Mouse (Mus musculus) fibroblast of lung, adult 2 months (primary cell): ENCODE measurements around the gene Igsf9.

Source experiments
- DNase-seq: peaks from one replicate; pipeline ENCODE4 v3.0.0-alpha.2; 2011; ENCODE audit warnings: low read depth

Gene Igsf9

DNA sequence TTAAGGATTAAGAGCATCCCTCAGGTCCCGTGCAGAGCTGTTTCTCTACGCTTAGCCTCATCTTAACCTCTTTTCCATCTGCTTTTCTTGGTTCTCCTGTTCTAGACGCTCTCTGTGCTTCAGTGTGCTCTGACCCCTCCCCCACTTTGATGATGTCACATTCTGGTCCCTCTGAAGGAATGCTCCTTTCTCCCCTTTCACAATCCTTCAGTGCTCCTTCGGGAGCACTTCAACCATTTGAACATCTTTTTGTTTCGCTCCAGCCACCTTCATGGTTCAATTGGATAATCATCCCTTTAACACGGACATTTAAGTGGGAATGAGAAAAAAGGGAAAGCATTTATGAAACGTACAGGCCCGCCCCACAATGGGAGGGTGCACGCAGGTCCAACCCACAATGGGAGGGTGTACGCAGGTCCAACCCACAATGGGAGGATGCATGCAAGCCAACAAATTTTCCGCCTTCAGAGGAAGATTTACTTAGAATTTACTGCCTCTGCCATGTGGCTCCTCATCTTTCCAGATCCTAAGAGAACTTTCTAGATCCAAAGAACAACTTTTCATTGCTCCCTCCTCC lies 13.2 kb upstream of the Igsf9 start:
- DNase-seq: no peak

DNA sequence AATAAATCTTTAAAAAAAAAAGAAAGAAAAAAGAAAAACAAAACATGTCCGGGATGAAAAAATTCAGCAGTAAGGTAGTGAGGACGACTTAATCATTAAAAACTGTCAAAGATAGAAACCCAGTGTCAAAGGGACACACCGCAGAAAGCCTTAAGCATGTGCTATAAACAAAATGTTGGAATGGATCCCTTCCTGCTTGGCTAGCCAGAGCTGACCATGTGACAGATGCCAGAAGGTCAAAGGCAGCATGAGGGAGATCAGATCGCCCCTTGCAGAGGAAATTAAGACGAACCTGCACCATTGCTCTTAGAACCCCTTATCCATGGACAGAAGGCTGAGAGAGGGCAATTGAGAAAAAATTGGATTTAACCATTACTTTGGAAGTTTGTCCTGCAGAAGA lies 12.2 kb upstream of the Igsf9 start:
- no peak for DNase-seq

DNA sequence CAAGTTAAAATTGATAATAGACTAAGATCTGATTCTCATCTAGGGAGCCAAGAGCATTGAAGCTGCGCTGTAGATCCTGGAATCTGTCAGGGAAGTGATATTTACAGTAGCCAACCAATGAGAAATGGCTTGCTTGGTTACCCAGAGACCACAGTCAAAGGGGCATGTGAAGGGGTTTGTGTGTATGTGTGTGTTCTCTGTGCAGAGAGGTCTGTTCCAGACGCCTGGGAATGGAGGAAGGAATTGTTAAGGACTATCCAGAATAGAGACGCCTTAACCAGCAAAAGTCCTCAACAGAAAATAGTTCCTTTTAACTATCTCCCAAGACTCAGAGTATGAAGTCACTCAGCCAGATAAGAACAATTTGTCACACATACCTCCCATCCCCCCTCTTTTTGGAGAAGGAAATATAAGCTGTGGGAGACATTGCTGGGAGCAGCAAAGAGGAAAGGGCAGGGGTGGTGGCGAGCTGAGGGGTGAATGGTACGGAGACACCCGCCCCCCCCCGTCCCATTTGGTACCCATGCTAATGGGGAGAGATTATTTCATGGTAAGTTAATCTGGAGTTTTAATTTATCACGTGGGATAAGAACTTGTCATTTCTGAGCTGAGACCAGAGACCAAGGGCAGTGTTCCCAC lies 11.7 kb upstream of the Igsf9 start:
- DNase-seq: no peak

DNA sequence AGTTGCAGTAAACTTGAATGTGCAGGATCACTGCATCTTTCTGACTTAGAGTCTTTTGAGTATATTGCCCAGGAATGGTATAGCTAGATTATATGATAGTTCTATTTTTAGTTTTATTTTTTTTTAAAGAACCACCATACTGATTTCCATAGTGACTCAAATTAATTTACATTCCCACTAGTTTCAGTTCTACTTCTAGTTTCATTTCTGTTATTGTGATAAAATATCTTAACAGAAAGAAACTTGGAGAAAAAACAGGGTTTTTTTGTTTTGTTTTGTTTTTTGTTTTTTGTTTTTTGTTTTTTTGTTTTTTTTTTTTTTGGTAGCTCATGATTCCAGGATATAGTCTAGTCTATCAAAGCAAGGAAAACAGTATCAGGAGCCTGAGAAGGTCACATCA lies 8.7 kb upstream of the Igsf9 start:
- no peak for DNase-seq

DNA sequence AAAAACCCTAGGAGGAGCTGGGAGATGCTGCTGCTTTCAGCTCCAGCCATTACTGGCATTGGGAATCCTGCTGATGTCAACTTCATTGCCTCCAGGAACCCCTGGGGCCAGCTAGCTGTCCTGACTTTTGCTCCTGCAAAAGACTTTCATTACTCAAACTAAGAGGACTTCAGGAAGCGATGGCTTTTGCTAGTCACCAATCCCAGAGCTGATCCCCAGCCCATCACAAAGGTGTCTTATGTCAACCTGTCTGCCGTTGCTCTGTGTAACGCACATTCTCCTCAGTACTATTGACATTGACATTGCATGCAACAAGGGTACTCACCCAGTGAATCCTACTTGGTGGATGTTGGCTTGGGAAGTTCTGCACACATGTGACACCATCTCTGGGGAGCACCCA lies 7.4 kb upstream of the Igsf9 start:
- no peak for DNase-seq

DNA sequence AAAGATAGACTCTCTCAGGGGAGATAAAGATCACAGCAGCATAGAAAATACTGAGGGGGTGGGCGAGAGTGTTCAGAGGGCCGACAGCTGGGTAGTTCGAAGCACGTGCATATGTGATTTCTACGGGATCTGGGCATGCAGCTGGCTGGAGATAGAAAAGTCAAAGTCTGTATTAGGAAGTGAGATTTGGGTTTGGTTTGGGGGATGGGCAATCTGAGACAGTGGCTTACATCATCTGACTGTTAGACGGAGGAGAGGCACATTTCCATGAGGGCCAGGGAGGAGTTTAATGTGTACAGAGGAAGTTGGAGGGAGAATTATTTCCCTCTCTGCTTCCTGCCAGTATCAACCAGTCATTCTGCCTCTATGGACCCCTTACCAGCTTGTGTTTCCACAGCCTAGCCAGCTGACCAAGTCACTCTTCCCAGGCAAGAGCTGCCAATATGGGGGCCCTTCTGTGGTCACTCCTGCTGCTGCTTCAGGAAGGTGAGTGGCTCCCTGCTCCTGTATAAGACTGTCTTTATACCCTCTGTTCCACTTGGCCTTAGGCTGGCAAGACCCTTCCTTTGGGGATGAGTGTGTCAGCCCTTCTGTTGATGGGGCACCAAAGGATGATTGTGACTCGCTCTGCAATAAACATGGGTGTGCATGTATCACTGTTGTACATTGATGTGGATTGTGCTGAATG lies 6.4 kb upstream of the Igsf9 start, which contains the start of gene Slamf9:
Gene Slamf9 (plus strand): TSS at position 305 of the 688 bp plus-strand sequence.
- DNase-seq: no peak

DNA sequence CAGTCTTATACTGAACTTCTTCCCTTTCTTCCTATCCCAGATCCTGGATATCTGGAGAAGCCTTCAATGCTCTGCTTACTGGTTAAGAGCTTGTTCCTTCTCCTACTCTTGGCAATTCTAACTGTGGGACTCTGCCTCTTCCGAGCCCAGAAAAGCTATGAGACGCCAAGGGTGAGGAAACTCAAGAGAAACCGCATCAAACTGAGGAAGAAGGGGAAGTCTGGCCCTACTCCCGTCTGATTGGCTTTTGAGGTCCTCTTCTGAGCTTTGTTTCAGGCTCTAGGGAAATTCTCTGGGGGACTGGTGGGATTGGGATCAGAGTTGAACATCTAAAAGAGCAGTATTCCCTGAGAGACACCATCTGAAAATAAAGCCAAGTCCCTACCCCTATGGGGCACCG lies 3.6 kb upstream of the Igsf9 start:
- DNase-seq: no peak

DNA sequence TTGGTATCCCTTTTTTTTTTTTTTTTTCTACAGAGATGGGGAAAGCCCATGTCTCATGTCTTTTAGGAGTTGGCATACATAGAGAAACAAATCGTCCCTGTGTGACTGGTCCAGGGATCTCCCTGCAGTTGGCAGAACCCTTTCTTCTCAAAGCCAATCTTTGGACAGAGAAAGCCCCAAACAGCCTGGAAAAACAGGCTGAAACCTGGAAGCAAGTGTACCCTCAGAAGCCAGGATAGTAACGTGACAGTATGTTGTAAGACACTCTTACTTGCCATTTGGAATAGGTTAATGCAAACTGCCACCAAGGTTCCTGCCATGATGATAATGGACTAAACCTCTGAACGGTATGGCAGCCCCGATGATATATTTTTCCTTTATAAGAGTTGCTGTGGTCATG lies 1.2 kb upstream of the Igsf9 start:
- DNase-seq: no peak

DNA sequence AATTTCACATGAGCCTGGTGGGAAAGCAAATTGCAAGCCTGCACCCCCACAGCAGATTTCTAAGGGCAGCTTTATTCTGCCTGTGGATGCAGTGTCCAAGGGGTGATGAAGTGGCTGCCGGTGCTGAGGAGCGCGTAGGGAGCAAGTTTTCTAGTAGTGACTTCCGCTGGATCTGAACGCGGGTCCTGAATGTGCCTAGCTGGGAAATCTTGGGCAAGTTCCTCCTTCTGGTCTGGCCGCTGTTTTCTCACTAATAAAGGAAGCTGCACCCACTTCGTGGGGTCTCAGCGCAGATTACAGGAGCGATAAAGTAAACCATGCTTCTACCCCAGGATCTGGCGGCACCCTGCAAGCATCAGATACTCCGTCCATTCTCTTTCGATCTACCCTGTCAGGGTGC lies 477 bp upstream of the Igsf9 start:
- no peak for DNase-seq

DNA sequence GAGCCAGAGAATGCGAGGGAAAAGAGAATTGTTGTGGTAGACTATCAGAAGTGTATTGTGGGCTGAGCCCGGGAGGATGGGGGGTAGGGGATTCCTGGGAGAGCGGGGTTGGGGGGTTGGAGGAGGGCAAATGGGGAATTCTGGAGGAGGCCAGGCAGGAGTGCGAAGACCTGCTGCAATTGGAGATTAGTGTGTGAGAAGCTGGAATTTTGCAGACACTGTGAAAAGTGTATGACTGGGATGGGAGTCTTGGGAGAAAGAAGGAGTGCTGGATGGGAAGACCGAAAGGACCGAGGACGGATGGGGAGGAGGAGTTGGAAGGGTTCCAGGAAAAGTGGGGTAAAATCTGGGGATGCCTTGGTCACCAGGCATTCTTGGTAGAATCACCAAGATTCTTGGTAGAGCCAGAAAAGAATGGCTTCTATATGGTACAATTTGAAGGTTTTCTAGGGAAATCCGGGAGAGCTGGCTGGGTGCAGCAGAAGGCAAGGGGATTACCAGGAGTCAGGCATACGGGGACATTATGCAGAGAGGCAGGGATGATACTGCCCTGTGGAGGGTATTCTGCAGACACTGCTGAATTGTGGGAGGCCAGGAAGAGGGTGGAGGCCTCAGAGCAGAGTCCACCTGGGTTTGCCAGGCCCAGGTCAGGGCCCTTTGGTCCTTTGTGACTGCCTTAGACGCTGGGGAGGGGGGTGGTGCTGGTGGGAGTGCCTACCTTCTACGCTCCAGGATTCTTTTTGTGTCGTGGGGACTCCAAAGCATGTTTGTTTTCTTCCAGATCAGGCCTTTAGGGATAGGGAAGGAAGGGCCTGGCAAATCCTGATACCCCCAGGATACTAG lies 1.2 kb downstream of the Igsf9 start:
- no peak for DNase-seq

DNA sequence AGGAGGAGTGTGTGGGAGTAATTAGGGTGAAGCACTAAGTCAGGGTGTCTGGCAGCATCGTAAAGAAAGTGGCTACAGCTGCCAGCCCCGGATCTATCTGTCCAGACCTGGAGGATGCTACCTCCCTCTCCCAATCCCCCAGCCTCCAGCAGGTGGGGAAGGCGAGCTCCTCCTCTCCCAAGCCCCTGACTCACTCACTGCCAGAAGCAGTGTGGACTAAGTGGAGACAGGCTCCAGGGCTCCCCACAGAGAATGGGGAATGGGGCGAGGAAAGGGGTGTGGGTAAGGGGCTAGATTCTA lies 1.7 kb downstream of the Igsf9 start:
- no peak for DNase-seq

DNA sequence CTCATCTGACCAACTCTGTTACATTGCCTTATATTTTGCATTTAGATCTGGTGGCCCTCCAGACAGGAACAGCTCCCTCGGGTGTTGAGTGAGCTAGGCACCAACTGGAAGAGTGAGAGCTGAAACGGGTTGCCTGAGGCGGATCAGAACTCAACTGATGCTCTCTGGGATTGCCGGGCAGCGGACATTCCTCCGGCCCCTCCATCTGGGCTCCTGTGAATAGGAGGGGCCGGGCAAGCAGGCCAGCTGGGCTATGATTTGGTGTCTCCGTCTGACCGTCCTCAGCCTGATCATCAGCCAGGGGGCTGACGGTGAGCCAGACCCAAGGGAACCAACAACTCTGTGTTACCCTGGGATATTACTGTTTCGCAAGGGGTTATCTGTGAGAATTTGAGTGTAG lies 2.6 kb downstream of the Igsf9 start:
- no peak for DNase-seq

DNA sequence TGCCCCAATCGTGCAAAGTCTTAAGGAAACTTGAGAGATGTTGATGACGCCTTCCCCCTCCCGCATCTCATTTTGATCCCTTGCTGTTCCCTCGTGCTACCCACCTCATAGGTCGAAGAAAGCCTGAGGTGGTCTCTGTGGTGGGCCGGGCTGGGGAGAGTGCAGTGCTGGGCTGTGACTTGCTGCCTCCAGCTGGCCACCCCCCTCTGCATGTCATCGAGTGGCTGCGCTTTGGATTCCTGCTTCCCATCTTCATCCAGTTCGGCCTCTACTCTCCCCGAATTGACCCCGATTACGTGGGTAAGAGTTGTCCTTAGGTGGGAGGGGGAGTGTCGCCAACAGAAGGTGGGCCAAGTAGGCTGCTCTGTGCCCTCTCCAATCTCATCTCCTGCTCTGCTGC lies 3.1 kb downstream of the Igsf9 start:
- DNase-seq: no peak

DNA sequence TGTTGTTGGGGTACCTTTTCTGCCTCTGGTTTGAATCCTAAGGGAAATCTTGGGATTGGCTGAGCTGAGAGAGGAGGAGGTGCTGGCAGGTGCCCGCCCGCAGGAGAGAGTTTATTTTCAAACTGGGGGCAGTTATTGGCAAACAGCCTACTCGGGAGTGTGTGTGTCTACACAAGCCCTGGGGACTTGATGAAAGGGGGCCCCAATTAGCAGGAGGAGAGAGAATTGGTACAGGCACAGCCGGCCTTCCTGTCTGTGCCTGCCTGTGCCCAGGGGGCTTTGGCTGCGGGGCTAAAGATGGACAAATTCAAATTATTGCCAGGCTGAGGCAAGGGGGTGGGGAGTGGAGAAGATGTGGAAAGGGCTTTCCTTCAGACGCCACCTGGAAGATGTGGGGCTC lies 4.2 kb downstream of the Igsf9 start:
- DNase-seq: no peak

DNA sequence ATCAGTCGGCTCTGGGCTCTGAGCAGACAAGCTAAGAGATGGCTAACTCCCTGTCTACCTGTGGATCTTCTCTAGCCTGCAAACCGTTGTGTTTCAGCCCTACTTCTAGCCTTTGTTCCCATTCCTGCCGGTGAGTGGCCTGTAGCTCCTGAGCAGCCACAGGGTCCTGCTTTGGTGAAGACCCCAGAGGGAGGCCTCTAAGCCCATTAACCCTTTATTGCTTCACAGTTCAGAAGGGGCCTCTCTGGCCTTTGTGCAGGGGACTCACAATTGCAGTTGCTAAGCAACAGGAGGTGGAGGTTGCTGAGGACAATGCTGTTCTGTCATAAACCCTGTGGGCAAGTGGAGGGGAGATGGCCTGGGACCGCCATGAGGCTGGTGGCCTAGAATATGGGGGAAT lies 4.6 kb downstream of the Igsf9 start:
- DNase-seq: no peak

DNA sequence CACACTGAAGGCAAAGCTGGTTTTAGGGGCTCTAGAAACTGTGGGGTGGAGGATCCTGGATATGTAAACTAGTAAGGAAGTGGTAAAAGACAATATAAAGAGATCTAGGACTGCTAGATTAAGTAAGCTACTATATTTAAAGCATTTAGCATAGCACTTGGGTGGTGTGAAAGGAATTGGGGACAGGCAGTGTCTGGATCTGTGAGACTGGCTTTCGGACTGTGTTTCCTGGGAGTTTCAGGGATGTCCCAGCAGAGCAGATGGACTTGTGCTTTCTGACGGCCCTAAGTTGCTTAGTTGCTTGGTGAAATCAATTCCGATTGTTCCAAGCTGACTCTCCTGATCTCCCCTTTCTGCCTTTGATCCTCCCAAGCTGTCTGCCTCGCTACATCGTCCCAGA lies 5.1 kb downstream of the Igsf9 start:
- no peak for DNase-seq

DNA sequence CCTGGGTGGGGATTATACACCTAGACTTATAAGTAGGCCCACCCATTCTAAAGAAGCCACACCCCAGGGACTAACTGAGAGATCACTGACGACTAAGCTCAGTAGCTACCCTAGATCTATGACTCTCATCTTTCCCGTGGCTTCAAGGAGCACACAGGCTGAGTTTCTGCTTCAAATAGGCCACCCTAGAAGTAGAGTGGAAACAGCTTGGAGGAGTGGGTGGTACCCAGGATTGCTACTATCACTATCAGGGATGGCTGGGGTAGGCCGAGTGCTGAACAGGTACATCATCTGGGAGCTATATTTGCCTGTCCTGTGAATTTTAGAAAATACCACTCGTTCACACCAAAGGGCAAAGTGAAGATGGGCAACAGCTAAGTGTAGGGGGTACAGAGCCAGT lies 6.3 kb downstream of the Igsf9 start:
- DNase-seq: no peak

DNA sequence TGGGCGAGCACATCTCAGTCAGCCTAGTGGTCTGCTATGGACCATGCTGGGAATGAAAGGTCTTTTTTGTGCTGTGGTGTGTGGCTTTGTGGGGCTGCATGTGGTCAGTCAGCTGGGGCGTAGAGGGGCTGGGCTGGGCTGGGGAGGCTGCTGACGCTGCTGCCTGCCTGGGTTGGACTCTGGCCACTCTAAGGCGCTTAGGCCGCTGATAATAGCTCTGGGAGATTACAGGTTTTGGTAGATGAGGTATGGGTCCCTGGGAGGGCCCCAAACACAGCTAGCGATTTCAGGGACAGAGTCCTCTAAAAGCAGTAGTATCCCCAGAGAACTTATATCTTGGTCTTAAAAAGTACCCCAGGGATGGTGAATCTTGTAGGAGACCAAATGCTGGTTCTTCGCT lies 7.2 kb downstream of the Igsf9 start:
- no peak for DNase-seq

DNA sequence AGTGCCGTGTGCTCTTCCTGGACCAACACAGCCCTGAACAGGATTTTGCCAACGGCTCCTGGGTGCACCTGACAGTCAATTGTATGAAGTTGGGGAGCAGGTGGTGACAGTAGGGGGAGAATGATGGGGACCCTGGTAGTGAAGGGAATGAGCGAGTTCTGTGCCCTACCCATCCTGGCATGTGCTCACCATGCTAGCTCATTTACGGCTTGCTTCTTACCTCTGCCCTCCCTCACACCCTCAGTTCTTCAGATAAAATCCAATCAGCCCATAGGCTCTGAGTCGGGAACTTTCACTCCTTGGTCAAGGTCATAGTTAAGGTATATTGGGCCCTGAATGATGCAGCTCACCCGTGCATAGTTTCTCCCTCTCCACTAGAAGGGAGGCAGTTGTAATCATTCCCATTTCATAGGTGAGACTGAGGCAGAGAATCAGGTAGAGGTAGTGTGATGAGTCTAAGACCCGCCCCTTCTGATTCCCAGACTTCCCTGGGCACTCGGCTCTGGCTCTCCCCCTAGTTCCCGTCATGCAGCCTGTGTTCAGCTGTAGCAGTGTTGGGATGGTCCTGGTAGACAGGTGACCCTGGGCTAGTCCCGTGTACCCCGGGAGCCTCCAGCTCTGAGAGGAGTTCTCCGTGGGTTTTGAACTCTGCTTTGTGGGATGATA lies 8.1 kb downstream of the Igsf9 start:
- no peak for DNase-seq

DNA sequence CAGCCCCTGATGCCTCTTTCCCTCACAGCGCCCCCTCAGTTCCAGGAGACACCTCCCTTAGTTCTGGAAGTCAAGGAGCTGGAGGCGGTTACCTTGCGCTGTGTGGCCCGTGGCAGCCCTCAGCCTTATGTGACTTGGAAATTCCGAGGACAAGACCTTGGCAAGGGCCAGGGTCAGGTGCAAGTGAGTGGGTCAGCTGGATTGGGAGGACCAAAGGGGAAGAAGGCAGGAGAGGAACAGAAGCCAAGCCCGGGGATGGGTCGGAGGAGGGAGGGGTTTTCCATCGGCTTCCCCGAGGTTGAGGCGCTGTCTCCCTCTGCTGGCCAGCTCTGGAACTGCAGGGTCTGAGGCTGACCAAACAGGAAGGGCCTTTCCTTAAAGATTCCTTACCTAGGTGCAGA lies 8.7 kb downstream of the Igsf9 start:
- no peak for DNase-seq

DNA sequence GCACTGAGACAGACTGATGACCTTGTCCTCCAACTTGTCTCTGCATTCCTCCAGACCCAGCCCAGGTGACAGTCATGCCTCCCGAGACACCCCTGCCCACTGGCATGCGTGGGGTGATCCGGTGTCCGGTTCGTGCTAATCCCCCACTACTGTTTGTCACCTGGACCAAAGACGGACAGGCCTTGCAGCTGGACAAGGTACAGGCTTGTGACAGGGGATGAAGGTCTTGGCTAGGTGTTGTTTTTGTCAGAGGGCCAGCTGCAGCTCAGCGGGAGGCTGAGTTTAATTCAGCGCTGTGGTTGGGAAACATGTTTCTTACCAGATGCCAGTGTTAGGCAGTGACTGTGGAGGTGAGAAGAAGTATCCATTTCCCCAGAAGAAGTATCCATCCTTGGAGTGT lies 10.5 kb downstream of the Igsf9 start:
- DNase-seq: no peak

DNA sequence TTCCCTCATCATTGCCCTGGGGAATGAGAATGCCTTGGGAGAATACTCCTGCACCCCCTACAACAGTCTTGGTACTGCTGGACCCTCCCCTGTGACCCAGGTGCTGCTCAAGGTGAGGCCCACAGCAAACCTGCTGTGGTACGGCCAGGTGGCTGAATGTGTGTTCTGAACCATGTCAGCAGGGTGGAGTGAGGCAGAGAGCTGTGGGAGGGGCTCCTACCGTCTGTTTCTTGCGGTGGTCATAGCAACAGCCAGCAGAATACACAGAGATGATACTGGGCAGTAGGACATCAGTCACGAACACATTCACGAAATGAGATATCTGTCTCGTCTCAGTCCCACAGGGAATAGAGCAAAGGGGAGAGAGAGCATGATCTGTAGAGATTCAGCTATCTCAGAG lies 11.9 kb downstream of the Igsf9 start:
- no peak for DNase-seq

DNA sequence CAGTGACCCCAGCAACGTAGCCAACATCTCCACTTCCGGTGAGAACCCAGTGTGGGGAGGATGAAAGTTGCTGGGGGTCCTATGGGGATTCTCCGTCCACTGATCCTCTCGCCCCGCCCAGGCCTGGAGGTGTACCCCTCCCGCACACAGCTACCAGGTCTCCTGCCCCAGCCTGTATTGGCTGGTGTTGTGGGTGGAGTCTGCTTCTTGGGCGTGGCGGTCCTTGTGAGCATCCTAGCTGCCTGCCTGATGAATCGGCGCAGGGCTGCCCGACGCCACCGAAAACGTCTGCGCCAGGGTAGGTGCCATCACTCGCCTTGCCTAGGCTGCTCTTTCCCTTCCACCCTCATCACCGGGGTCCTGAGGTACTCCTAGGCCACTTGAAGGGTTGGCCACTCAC lies 14.4 kb downstream of the Igsf9 start:
- DNase-seq: no peak
